Mouse (Mus musculus) limb, embryonic 14.5 days (tissue): Measurements from ENCODE around the gene Ing4. TPM values are rescaled to one million over a fixed set of nuclear protein-coding genes. Genes with fewer than 3 reads are reported as not detected.

ENCODE experiments used
- ATAC-seq: fragments of 200-750 bp; cut with Nextera tagmentation; 2 replicates; pipeline ENCODE4 v1.8.0; 2017; ENCODE audit warnings: low read depth, moderate number of reproducible peaks, moderate TSS enrichment; ENCODE audit not compliant: low FRiP score
- DNase-seq: peaks from one replicate; pipeline ENCODE4 v3.0.0-alpha.2; 2015; ENCODE audit warnings: low spot score
- H3K27ac ChIP-seq: fragments of 300-500 bp; sonication (generic); replicated peaks from 2 replicates; pipeline ENCODE4 v1.5.1; 2014; ENCODE audit warnings: low read depth, mild to moderate bottlenecking, low read length, moderate library complexity, mixed read lengths
- H3K27me3 ChIP-seq: fragments of 300-500 bp; sonication (generic); 2 replicates; pipeline ENCODE4 v1.6.1; 2014; ENCODE audit warnings: low read length, mixed read lengths; ENCODE audit not compliant: control insufficient read depth, insufficient read depth
- H3K36me3 ChIP-seq: fragments of 300-500 bp; sonication (generic); 2 replicates; pipeline ENCODE4 v1.6.1; 2014; ENCODE audit warnings: mild to moderate bottlenecking, low read length, moderate library complexity, mixed read lengths; ENCODE audit not compliant: control insufficient read depth, insufficient read depth
- H3K4me1 ChIP-seq: fragments of 300-500 bp; sonication (generic); 2 replicates; pipeline ENCODE4 v1.6.1; 2014; ENCODE audit warnings: antibody characterized with exemption, low read length, mixed read lengths; ENCODE audit not compliant: control insufficient read depth, insufficient read depth
- H3K4me2 ChIP-seq: fragments of 300-500 bp; sonication (generic); replicated peaks from 2 replicates; pipeline ENCODE4 v1.6.1; 2014; ENCODE audit warnings: low read depth, mild to moderate bottlenecking, low read length, moderate library complexity; ENCODE audit not compliant: severe bottlenecking
- H3K4me3 ChIP-seq: fragments of 300-500 bp; sonication (generic); replicated peaks from 2 replicates; pipeline ENCODE4 v1.5.1; 2014; ENCODE audit warnings: low read length
- H3K9ac ChIP-seq: fragments of 300-500 bp; sonication (generic); 2 replicates; pipeline ENCODE4 v1.6.1; 2014; ENCODE audit warnings: mild to moderate bottlenecking, low read depth, low read length, moderate library complexity; ENCODE audit not compliant: severe bottlenecking
- H3K9me3 ChIP-seq: fragments of 300-500 bp; sonication (generic); 2 replicates; pipeline ENCODE4 v1.6.1; 2016; ENCODE audit warnings: low read length; ENCODE audit not compliant: control insufficient read depth
- POLR2A ChIP-seq: fragments of 200-500 bp; IDR thresholded peaks from 2 replicates; pipeline ENCODE4 v1.8.0; 2012; ENCODE audit warnings: inconsistent platforms, mild to moderate bottlenecking, moderate library complexity, borderline replicate concordance; ENCODE audit not compliant: insufficient read depth, insufficient read length; ENCODE audit errors: extremely low read depth
- WGBS: fragments of 180-500 bp; shearing (Covaris S2); extraction: QIAGEN DNeasy Blood & Tissue Kit; methylation state at CpG from one replicate; pipeline ENCODE4 v1.1.7; 2014; 5-methylcytosine and 5-hydroxymethylcytosine counted together
- polyA plus RNA-seq, 2 experiments: library from polyadenylated mRNA; depleted of rRNA in 1 of 2; stranded (reverse) in 1 of 2; unstranded in 1 of 2; fragments of >200 nt; fragmentation: Nextera tagmentation in 1 of 2; extraction: Ambion mirVana in 1 of 2; gene quantifications; 2 replicates each; pipeline versions ENCODE4 v1.2.1 to v1.2.3; 2012 to 2014

Ing4 gene
- polyA plus RNA-seq, 2 experiments: 122 to 143 TPM

- Histone ChIP-seq H3K27me3 (no peaks in the 10 kb centered on the region), H3K9ac (peak overlapping the region; percentile 64), H3K4me1 (0 out of 2 replicates have a peak, but pooled peaks cover 2% of the 10 kb centered on the region), H3K9me3 (no peaks in the 10 kb centered on the region), H3K4me3 (peak overlapping the region; percentile 46), H3K27ac (peak overlapping the region; percentile 84), H3K4me2 (peak overlapping the region; percentile 83), H3K36me3 (no peaks in the 10 kb centered on the region)
- TF ChIP-seq POLR2A: peak; percentile 87; the same call in 1 of the 2 replicates
- peak; percentile 96 for DNase-seq
- WGBS: 21% methylated on average over 43 of the region's 45 CpGs
- ATAC-seq: peak; percentile 88
Observed at GRCm38 (mm10) chr6:125081797-125082560, 42.4 kb downstream of the Ing4 start.

- no peak for ATAC-seq
- no peak for TF ChIP-seq POLR2A
- Histone ChIP-seq H3K27me3 (no peaks in the 10 kb centered on the region), H3K36me3 (no peaks in the 10 kb centered on the region), H3K9me3 (no peaks in the 10 kb centered on the region), H3K4me3 (no peak overlapping the region), H3K4me2 (no peak overlapping the region), H3K9ac (no peak overlapping the region), H3K27ac (no peak overlapping the region), H3K4me1 (0 out of 2 replicates have a peak, but pooled peaks cover 2% of the 10 kb centered on the region)
- 89% methylated on average over 7 of the region's 7 CpGs for WGBS
- no peak for DNase-seq
Observed at GRCm38 (mm10) chr6:125082801-125083386, 43.3 kb downstream of the Ing4 start.

DNA sequence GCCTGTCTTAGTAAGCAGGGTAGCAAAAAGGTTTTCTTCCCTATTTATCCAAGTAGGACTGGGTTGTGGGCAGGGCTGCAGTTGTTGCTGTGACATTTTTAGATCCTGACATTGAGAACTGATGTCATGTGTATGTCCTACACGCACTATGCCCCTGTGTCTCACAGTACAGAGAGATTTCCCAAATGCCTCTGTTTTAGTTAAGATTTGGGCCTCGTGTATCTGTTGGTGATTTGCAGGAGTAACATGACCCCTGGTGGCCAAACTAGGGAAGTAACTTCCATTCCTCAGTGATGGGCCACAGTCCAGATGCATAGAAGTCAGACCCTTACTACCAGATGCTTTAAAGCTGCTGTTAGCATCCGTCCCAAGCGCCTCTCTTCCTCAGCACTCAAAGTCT is 44.9 kb downstream of the Ing4 start:
- H3K4me3 ChIP-seq: no peak overlapping the region
- no peak overlapping the region for H3K9ac ChIP-seq
- no peak overlapping the region for H3K4me2 ChIP-seq
- ATAC-seq (peak; percentile 27; the same call in 1 of the 2 replicates), DNase-seq (peak; percentile 85)
- H3K9me3 ChIP-seq: no peaks in the 10 kb centered on the region
- no peaks in the 10 kb centered on the region for H3K36me3 ChIP-seq
- no peaks in the 10 kb centered on the region for H3K27me3 ChIP-seq
- H3K4me1 ChIP-seq: peaks cover 14% of the 10 kb centered on the region
- no peak overlapping the region for H3K27ac ChIP-seq
- 1% methylated on average over 4 of the region's 4 CpGs for WGBS
- no peak for TF ChIP-seq POLR2A

GRCm38 (mm10) chr6:125087937-125088336 is 48.4 kb downstream of the Ing4 start:
- no peak for TF ChIP-seq POLR2A
- 80% methylated on average over 3 of the region's 3 CpGs for WGBS
- H3K4me3 ChIP-seq: no peak overlapping the region
- no peaks in the 10 kb centered on the region for H3K9me3 ChIP-seq
- no peaks in the 10 kb centered on the region for H3K27me3 ChIP-seq
- no peak for ATAC-seq
- no peak overlapping the region for H3K9ac ChIP-seq
- peaks cover 26% of the 10 kb centered on the region for H3K4me1 ChIP-seq
- peak overlapping the region; percentile 91 for H3K27ac ChIP-seq
- DNase-seq: no peak
- H3K4me2 ChIP-seq: no peak overlapping the region
- H3K36me3 ChIP-seq: no peaks in the 10 kb centered on the region

- Histone ChIP-seq H3K27ac (peak overlapping the region; percentile 91), H3K9me3 (no peaks in the 10 kb centered on the region), H3K4me2 (peak overlapping the region; percentile 55), H3K36me3 (no peaks in the 10 kb centered on the region), H3K4me3 (peak overlapping the region; percentile 21; the same call in 1 of the 2 replicates), H3K9ac (no peak overlapping the region), H3K27me3 (no peaks in the 10 kb centered on the region), H3K4me1 (peaks cover 26% of the 10 kb centered on the region)
- WGBS: 2% methylated on average over 16 of the region's 20 CpGs
- ATAC-seq (peak; percentile 74), DNase-seq (peak; percentile 87)
- 0 out of 2 replicates have a peak, but pooled peaks have one; percentile 26 for TF ChIP-seq POLR2A
Observed at GRCm38 (mm10) chr6:125088561-125089321, 49.2 kb downstream of the Ing4 start.
